Mouse (Mus musculus) lung, embryonic 16.5 days (tissue): Measurements from ENCODE around the gene Pdgfb. TPM values are rescaled to one million over a fixed set of nuclear protein-coding genes. Genes with fewer than 3 reads are reported as not detected.

Source experiments
- ATAC-seq: fragments of 200-750 bp; cut with Nextera tagmentation; 2 replicates; pipeline ENCODE4 v1.8.0; 2017; ENCODE audit warnings: low read depth, mild to moderate bottlenecking, moderate library complexity
- H3K27ac ChIP-seq: fragments of 300-500 bp; sonication (generic); 2 replicates; pipeline ENCODE4 v1.5.1; 2014; ENCODE audit warnings: mild to moderate bottlenecking, control low read depth, low read length
- H3K27me3 ChIP-seq: fragments of 300-500 bp; sonication (generic); 2 replicates; pipeline ENCODE4 v1.6.1; 2014; ENCODE audit warnings: low read depth, low read length, mixed read lengths; ENCODE audit not compliant: control insufficient read depth, insufficient read depth
- H3K36me3 ChIP-seq: fragments of 300-500 bp; sonication (generic); 2 replicates; pipeline ENCODE4 v1.6.1; 2014; ENCODE audit warnings: low read length; ENCODE audit not compliant: control insufficient read depth, insufficient read depth
- H3K4me1 ChIP-seq: fragments of 300-500 bp; sonication (generic); replicated peaks from 2 replicates; pipeline ENCODE4 v1.6.1; 2014; ENCODE audit warnings: low read length, mixed read lengths; ENCODE audit not compliant: control insufficient read depth, insufficient read depth
- H3K4me2 ChIP-seq: fragments of 300-500 bp; sonication (generic); 2 replicates; pipeline ENCODE4 v1.6.1; 2014; ENCODE audit warnings: low read depth, low read length, control low read depth
- H3K4me3 ChIP-seq: fragments of 300-500 bp; sonication (generic); 2 replicates; pipeline ENCODE4 v1.5.1; 2014; ENCODE audit warnings: mild to moderate bottlenecking, low read length, control low read depth
- H3K9ac ChIP-seq: fragments of 300-500 bp; sonication (generic); 2 replicates; pipeline ENCODE4 v1.6.1; 2014; ENCODE audit warnings: low read length, control low read depth
- H3K9me3 ChIP-seq: fragments of 300-500 bp; sonication (generic); 2 replicates; pipeline ENCODE4 v1.6.1; 2016; ENCODE audit warnings: low read length; ENCODE audit not compliant: control insufficient read depth
- WGBS: fragments of 180-500 bp; shearing (Covaris S2); extraction: QIAGEN DNeasy Blood & Tissue Kit; methylation state at CpG from one replicate; pipeline ENCODE4 v1.1.7; 2014; 5-methylcytosine and 5-hydroxymethylcytosine counted together
- polyA plus RNA-seq: library from polyadenylated mRNA; unstranded; fragments of >200 nt; fragmentation: Nextera tagmentation; extraction: Ambion mirVana; gene quantifications from 2 replicates; pipeline ENCODE4 v1.2.1, GENCODE M21; 2015

The Pdgfb gene
- polyA plus RNA-seq, 1 experiment from 2014 or later = 7.7 TPM

- Histone ChIP-seq H3K27me3 (no peaks in the 10 kb centered on the region), H3K4me3 (no peak overlapping the region), H3K27ac (peak overlapping the region; percentile 18; the same call in 1 of the 2 replicates), H3K36me3 (no peaks in the 10 kb centered on the region), H3K9ac (no peak overlapping the region), H3K9me3 (no peaks in the 10 kb centered on the region), H3K4me1 (peaks cover 8% of the 10 kb centered on the region), H3K4me2 (no peak overlapping the region)
- ATAC-seq = no peak
- 73% methylated on average over 5 of the region's 5 CpGs for WGBS
These were observed 11.3 kb upstream of the Pdgfb start for GRCm38 (mm10) chr15:80026061-80026460.

- Histone ChIP-seq H3K27me3 (no peaks in the 10 kb centered on the region), H3K36me3 (no peaks in the 10 kb centered on the region), H3K4me3 (no peak overlapping the region), H3K27ac (peak overlapping the region; percentile 18; the same call in 1 of the 2 replicates), H3K9ac (no peak overlapping the region), H3K4me1 (peaks cover 8% of the 10 kb centered on the region), H3K4me2 (no peak overlapping the region), H3K9me3 (no peaks in the 10 kb centered on the region)
- ATAC-seq = 0 out of 2 replicates have a peak, but pooled peaks have one; percentile 32
- 52% methylated on average over 7 of the region's 7 CpGs for WGBS
These were observed 10.8 kb upstream of the Pdgfb start for GRCm38 (mm10) chr15:80025615-80026014.

- H3K9ac ChIP-seq = no peak overlapping the region; the same call in 1 of the 2 replicates
- H3K9me3 ChIP-seq = no peaks in the 10 kb centered on the region
- peak; percentile 64 for ATAC-seq
- H3K36me3 ChIP-seq = no peaks in the 10 kb centered on the region
- H3K27ac ChIP-seq = peak overlapping the region; percentile 36; the same call in 1 of the 2 replicates
- H3K4me1 ChIP-seq = peaks cover 8% of the 10 kb centered on the region
- no peak overlapping the region for H3K4me3 ChIP-seq
- H3K4me2 ChIP-seq = no peak overlapping the region
- 27% methylated on average over 11 of the region's 11 CpGs for WGBS
- H3K27me3 ChIP-seq = no peaks in the 10 kb centered on the region
These were observed 9.8 kb upstream of the Pdgfb start for GRCm38 (mm10) chr15:80024331-80025313.

- Histone ChIP-seq H3K9me3 (no peaks in the 10 kb centered on the region), H3K4me3 (no peak overlapping the region), H3K27ac (peak overlapping the region; percentile 50; the same call in 1 of the 2 replicates), H3K4me2 (no peak overlapping the region), H3K4me1 (peaks cover 6% of the 10 kb centered on the region), H3K9ac (no peak overlapping the region), H3K27me3 (peaks cover 7% of the 10 kb centered on the region; the same call in 1 of the 2 replicates), H3K36me3 (no peaks in the 10 kb centered on the region)
- no peak for ATAC-seq
- WGBS = 36% methylated on average over 4 of the region's 4 CpGs
These were observed 5.7 kb upstream of the Pdgfb start for GRCm38 (mm10) chr15:80020516-80020915.

- no peak overlapping the region for H3K4me2 ChIP-seq
- no peak overlapping the region for H3K4me3 ChIP-seq
- ATAC-seq = peak; percentile 42; the same call in 1 of the 2 replicates
- no peaks in the 10 kb centered on the region for H3K9me3 ChIP-seq
- peak overlapping the region; percentile 50 for H3K27ac ChIP-seq
- no peak overlapping the region for H3K9ac ChIP-seq
- WGBS = 39% methylated on average over 4 of the region's 4 CpGs
- H3K4me1 ChIP-seq = peaks cover 11% of the 10 kb centered on the region
- H3K36me3 ChIP-seq = no peaks in the 10 kb centered on the region
- H3K27me3 ChIP-seq = peaks cover 14% of the 10 kb centered on the region
These were observed 4.8 kb upstream of the Pdgfb start for GRCm38 (mm10) chr15:80019625-80020024.

- Histone ChIP-seq H3K4me1 (peaks cover 12% of the 10 kb centered on the region), H3K4me3 (no peak overlapping the region), H3K9ac (no peak overlapping the region), H3K4me2 (no peak overlapping the region), H3K36me3 (no peaks in the 10 kb centered on the region), H3K27ac (peak overlapping the region; percentile 50; the same call in 1 of the 2 replicates), H3K27me3 (peaks cover 18% of the 10 kb centered on the region), H3K9me3 (no peaks in the 10 kb centered on the region)
- 63% methylated on average over 7 of the region's 7 CpGs for WGBS
- ATAC-seq = no peak
These were observed 4.4 kb upstream of the Pdgfb start for GRCm38 (mm10) chr15:80019220-80019619.

- no peak for ATAC-seq
- Histone ChIP-seq H3K27ac (no peak overlapping the region), H3K4me3 (no peak overlapping the region), H3K27me3 (peaks cover 42% of the 10 kb centered on the region), H3K9me3 (no peaks in the 10 kb centered on the region), H3K9ac (no peak overlapping the region), H3K36me3 (no peaks in the 10 kb centered on the region), H3K4me2 (no peak overlapping the region), H3K4me1 (peaks cover 22% of the 10 kb centered on the region)
- 71% methylated on average over 9 of the region's 9 CpGs for WGBS
These were observed 2.0 kb upstream of the Pdgfb start for GRCm38 (mm10) chr15:80016563-80017301.

- H3K9me3 ChIP-seq = no peaks in the 10 kb centered on the region
- H3K27me3 ChIP-seq = peaks cover 51% of the 10 kb centered on the region
- WGBS = 65% methylated on average over 7 of the region's 7 CpGs
- H3K4me1 ChIP-seq = peaks cover 24% of the 10 kb centered on the region
- no peaks in the 10 kb centered on the region for H3K36me3 ChIP-seq
- no peak overlapping the region for H3K27ac ChIP-seq
- H3K4me3 ChIP-seq = peak overlapping the region; percentile 69
- ATAC-seq = no peak
- H3K4me2 ChIP-seq = peak overlapping the region; percentile 93
- no peak overlapping the region; the same call in 1 of the 2 replicates for H3K9ac ChIP-seq
These were observed 605 bp upstream of the Pdgfb start for GRCm38 (mm10) chr15:80015211-80015952.
